Mouse (Mus musculus): ENCODE results near the gene Lxn. TPM values are rescaled to one million over a fixed set of nuclear protein-coding genes. Genes with fewer than 3 reads are reported as not detected.

Gene Lxn
- polyA plus RNA-seq, 1 experiment from 2014 or later = 295 TPM

DNA sequence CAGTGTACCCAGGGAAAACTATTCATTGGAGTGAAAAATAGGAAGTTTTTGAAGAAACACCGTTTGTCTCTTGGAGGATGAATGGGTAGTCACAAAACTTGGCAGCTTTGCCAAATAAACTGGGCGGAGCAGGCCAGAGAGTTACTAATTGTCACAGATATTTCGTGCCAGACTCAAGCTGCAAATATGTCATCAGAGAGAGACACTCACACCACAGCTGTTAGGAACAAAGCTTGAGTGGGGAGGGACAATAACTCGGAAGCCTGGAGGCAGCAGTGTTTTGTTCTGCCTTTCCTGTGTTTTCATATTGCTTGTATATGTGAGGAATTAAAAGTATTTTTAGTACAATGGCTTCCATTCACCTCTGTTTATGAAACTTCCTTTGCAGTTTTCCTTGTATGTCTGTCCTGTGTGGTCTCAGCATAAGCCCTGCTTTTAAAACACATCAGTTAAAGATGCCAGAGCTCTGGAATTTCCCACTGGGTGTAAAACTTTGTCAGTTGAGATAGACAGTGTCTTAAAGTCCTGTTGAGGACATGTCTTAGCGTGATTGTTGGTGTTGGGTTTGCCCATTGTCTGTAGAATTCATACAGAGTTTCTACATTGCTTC, 13.0 kb downstream of the Lxn start:
- no peaks in the 10 kb centered on the region for H3K9me3 ChIP-seq
- H3K4me1 ChIP-seq (replicated peaks) = no peaks in the 10 kb centered on the region
- peaks cover 85% of the 10 kb centered on the region for H3K36me3 ChIP-seq
- ATAC-seq (ENCODE audit: low read depth) = no peak
- 86% methylated on average over 5 of the region's 5 CpGs for WGBS
- no peaks in the 10 kb centered on the region for H3K27me3 ChIP-seq
- H3K9ac ChIP-seq = no peak overlapping the region
- H3K4me2 ChIP-seq = no peak overlapping the region
- H3K27ac ChIP-seq (replicated peaks) = no peak overlapping the region
- H3K4me3 ChIP-seq = no peak overlapping the region

DNA sequence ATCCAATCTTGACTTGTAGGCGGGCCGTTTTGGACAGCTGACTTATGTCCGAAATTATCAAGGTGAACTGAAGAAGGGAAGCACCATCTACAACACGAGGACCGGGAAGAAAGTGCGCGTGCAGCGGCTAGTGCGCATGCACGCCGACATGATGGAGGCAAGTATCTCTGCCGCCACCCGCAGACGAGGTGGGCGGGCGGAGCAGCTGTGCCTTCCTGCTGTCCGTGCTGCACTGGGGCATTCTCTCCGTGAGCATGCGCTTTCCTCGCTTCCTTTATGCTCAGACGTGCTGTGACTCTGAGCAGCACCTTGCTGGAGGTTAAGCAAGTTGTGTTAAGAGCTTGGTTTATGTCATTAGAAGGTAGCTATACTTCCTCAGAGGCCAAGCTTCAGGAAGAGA, 14.1 kb downstream of the Lxn start:
- no peak overlapping the region for H3K27ac ChIP-seq (replicated peaks)
- no peaks in the 10 kb centered on the region for H3K9me3 ChIP-seq
- H3K9ac ChIP-seq = no peak overlapping the region
- no peaks in the 10 kb centered on the region for H3K4me1 ChIP-seq (replicated peaks)
- no peak for ATAC-seq (ENCODE audit: low read depth)
- WGBS = 95% methylated on average over 21 of the region's 21 CpGs
- no peaks in the 10 kb centered on the region for H3K27me3 ChIP-seq
- H3K4me3 ChIP-seq = no peak overlapping the region
- peaks cover 83% of the 10 kb centered on the region for H3K36me3 ChIP-seq
- H3K4me2 ChIP-seq = no peak overlapping the region

DNA sequence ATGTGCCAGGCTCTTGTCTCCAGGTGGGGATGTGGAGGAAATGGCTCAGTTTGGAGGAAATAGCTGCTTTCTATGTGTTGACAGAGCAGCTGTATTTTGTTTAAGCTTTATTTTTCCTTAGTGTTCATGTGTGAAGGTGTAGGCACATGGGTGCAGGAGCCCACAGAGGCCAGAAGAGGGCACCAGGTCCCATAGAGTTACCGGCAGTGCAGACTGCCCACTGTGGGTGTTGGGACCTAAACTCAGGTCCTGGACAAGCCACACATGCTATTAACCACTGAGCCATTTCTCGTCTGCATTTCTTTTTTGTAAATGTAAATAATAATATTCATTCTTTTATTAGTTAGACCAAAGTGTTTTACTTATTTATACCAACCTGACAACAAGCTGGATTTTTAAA, 16.6 kb downstream of the Lxn start:
- 86% methylated on average over 2 of the region's 2 CpGs for WGBS
- Histone ChIP-seq H3K9me3 (no peaks in the 10 kb centered on the region), H3K4me1 (replicated peaks) (no peaks in the 10 kb centered on the region), H3K27ac (replicated peaks) (no peak overlapping the region), H3K27me3 (no peaks in the 10 kb centered on the region), H3K36me3 (peaks cover 76% of the 10 kb centered on the region), H3K9ac (no peak overlapping the region), H3K4me3 (no peak overlapping the region), H3K4me2 (no peak overlapping the region)
- ATAC-seq (ENCODE audit: low read depth) = no peak

DNA sequence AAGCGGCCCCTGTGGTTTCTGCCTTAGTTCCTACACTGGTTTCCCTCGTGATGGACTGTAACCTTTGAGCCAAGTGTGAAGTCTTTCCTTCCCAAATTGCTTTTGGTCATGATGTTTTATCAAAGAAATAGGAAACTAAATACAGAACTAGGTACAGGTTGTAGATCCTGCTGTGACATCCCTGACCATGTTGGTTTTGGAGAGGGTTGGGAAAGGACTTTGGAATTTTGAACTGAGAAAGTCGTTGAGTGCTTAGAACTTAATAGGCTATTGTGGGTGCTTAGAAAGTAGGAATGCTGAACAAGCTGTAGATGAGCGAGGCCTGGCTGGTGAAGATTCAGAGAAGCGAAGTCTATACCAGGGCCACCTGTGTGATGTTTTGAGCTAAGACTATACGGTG, 29.7 kb downstream of the Lxn start:
- no peak overlapping the region for H3K4me3 ChIP-seq
- H3K9ac ChIP-seq = no peak overlapping the region
- H3K4me1 ChIP-seq (replicated peaks) = peaks cover 10% of the 10 kb centered on the region
- no peaks in the 10 kb centered on the region for H3K27me3 ChIP-seq
- H3K9me3 ChIP-seq = no peaks in the 10 kb centered on the region
- H3K27ac ChIP-seq (replicated peaks) = no peak overlapping the region
- no peak overlapping the region for H3K4me2 ChIP-seq
- WGBS = 96% methylated on average over 6 of the region's 6 CpGs
- ATAC-seq (ENCODE audit: low read depth) = no peak
- H3K36me3 ChIP-seq = peaks cover 65% of the 10 kb centered on the region

DNA sequence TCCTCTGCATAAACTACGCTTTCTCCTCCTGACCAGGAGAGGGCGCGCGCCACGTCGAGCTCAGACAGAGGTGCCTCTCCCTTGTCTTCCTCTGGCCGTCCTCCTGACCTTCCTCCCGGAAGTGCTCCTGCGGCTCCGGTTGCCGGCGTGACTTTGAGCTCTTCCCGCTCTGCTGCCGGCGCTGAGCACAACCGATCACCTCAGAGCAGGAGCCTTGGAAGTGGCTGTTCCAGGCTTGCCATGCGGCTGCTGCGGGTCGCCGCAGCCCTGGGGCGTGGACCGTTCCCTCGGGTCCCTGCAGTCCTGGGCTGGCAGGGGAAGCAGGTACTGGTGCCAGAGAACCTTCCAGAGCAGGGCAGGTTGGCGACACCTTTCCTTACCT, 33.7 kb downstream of the Lxn start, which contains the start of gene Gfm1:
TSS of gene Gfm1 (plus strand) at position 98 of the 382 bp plus-strand sequence.
- H3K36me3 ChIP-seq = peaks cover 31% of the 10 kb centered on the region
- peak within 1 kb of the TSS; percentile 83 for H3K9ac ChIP-seq
- peak within 1 kb of the TSS; percentile 93 for H3K4me2 ChIP-seq
- peaks cover 10% of the 10 kb centered on the region for H3K4me1 ChIP-seq (replicated peaks)
- H3K27me3 ChIP-seq = no peaks in the 10 kb centered on the region
- H3K27ac ChIP-seq (replicated peaks) = peak within 1 kb of the TSS; percentile 9; the same call in 1 of the 2 replicates
- H3K9me3 ChIP-seq = peaks cover 15% of the 10 kb centered on the region
- under 1% methylated on average over 24 of the region's 24 CpGs for WGBS
- peak within 1 kb of the TSS; percentile 79 for H3K4me3 ChIP-seq
- peak; percentile 96 for ATAC-seq (ENCODE audit: low read depth)

DNA sequence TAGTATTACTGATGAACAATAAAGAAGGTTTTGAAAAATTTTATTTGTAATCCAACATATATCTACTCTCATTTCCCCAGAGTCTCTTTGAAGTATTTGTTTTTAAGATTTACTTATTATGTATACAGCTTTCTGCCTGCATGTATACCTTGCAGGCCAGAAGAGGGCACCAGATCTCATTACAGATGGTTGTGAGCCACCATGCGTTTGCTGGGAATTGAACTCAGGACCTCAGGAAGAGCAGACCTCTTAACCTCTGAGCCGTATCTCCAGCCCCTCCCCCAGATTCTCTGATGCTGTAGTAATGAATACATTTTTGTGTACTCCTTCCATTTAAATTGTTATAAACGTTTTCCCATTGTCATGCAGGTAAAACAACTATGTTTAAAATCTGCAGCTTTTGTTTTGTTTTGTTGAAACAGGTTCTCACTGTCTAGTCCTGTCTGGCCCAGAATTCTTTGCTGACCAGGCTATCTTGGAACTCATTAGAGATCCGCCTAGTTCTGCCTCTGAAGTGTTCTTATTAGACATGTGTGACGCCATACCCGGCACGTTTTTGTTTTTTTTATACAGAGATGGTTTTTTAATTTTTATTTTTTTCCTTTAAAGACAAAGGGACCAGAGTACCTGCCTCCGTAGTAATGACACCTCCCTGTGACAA, 34.3 kb downstream of the Lxn start:
- H3K9me3 ChIP-seq = peaks cover 15% of the 10 kb centered on the region
- H3K4me3 ChIP-seq = peak overlapping the region; percentile 79
- no peak overlapping the region for H3K27ac ChIP-seq (replicated peaks)
- no peaks in the 10 kb centered on the region for H3K27me3 ChIP-seq
- peak overlapping the region; percentile 83 for H3K9ac ChIP-seq
- H3K4me1 ChIP-seq (replicated peaks) = peaks cover 10% of the 10 kb centered on the region
- H3K4me2 ChIP-seq = peak overlapping the region; percentile 93
- peak; percentile 76 for ATAC-seq (ENCODE audit: low read depth)
- WGBS = 33% methylated on average over 8 of the region's 8 CpGs
- H3K36me3 ChIP-seq = peaks cover 28% of the 10 kb centered on the region

Other genes starting within 250 kb of the Lxn start
- 16.1 and 17.7 TPM in 2 replicates for gene Mlf1, start 89.8 kb downstream of the Lxn start, polyA plus RNA-seq (2015; fragmentation: Nextera tagmentation; extraction: Ambion mirVana)
- not detected in 2 replicates for gene Gm17402, start 88.8 kb downstream of the Lxn start, polyA plus RNA-seq (2015; fragmentation: Nextera tagmentation; extraction: Ambion mirVana)
- gene Gfm1, start 33.8 kb downstream of the Lxn start, polyA plus RNA-seq (2015; fragmentation: Nextera tagmentation; extraction: Ambion mirVana) = 30.9 and 31.6 TPM in 2 replicates
- 1.5 and 3.7 TPM in 2 replicates for gene Rarres1, start 51.6 kb upstream of the Lxn start, polyA plus RNA-seq (2015; fragmentation: Nextera tagmentation; extraction: Ambion mirVana)
- 43.8 and 47.0 TPM in 2 replicates for gene Mfsd1, start 118.8 kb upstream of the Lxn start, polyA plus RNA-seq (2015; fragmentation: Nextera tagmentation; extraction: Ambion mirVana)

All from neural tube, embryonic 13.5 days (tissue).